Comparison of ENCODE assay signal across 9 mouse cellular contexts in the genomic region with DNA sequence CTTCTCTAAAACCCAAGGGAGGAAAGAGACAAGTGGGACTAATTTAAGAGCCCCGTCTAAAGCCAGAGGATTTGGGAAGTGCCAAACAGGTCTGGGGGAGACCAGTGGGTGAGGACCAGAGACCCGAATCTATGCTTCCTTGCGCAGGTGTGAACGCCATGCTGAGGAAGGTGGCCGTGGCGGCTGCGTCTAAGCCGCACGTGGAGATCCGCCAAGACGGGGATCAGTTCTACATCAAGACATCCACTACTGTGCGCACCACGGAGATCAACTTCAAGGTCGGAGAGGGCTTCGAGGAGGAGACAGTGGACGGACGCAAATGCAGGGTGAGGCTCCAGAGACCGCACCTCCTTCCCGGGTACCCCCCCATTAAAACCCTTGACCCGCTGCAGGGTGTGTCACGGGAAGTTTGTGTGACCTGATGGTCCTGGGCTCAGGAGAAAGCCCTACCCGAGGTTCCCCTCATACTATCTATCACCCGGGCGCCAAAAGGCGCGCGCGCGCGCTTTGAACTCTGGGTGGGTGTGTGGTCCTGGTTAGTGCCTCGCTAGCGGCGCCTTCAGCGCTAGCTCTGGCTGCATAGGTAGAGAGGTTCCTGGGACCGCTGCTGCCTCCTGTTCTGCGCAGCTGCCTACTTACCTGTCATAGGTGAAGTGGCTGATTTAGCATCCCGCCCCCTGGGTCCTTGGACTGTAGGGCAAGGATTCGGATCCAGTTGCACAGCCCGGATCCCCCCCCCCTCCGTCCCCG. TPM values are rescaled to one million over a fixed set of nuclear protein-coding genes. Genes with fewer than 3 reads are reported as not detected.
A peak's percentile ranks its signal among the peaks of the same experiment; 100 is the strongest.
DNase-seq lines count a peak whose midpoint lies in the region; ATAC-seq and TF ChIP-seq lines count a peak whose summit lies in the region.
"Had no signal": no experiment of that assay in that cellular context is flagged by ENCODE, and none has a peak within 500 bp of the region (broad histone marks: within the 10 kb centered on the region; RNA-seq: fewer than 3 reads in every experiment).

No protein-coding gene starts in this region.

- peaks cover 34% of the 10 kb centered on the region for H3K4me1 ChIP-seq in kidney, embryonic 16.5 days (ENCODE audit: insufficient read depth, low read length)
- peaks cover 6% of the 10 kb centered on the region for H3K4me1 ChIP-seq in embryonic facial prominence, embryonic 11.5 days (ENCODE audit: control insufficient read depth, insufficient read depth, low read length)
- H3K4me1 ChIP-seq in intestine, postnatal 0 days (replicated peaks; ENCODE audit: control insufficient read depth, insufficient read depth, low read length): no peaks in the 10 kb centered on the region
- H3K4me1 ChIP-seq in olfactory bulb, adult 2 months (ENCODE audit: control insufficient read depth, insufficient read depth, low read length): peaks cover 20% of the 10 kb centered on the region

- no peak for TF ChIP-seq CTCF in intestine, postnatal 0 days (IDR thresholded peaks at IDR 0.05; ENCODE audit: low read depth)
- TF ChIP-seq CTCF in olfactory bulb, adult 2 months (IDR thresholded peaks at IDR 0.05; ENCODE audit: insufficient read depth, low read depth, low read length): no peak

- H3K9me3 ChIP-seq in kidney, embryonic 16.5 days (ENCODE audit: low read length): no peaks in the 10 kb centered on the region
- no peaks in the 10 kb centered on the region for H3K9me3 ChIP-seq in embryonic facial prominence, embryonic 11.5 days (replicated peaks; ENCODE audit: control insufficient read depth, low read length)
- no peaks in the 10 kb centered on the region for H3K9me3 ChIP-seq in intestine, postnatal 0 days (ENCODE audit: control insufficient read depth)
- H3K9me3 ChIP-seq: megakaryocyte, embryonic 14.5 days had no signal

- no peak overlapping the region for H3K27ac ChIP-seq in kidney, embryonic 16.5 days (ENCODE audit: low read length)
- no peak overlapping the region; the same call in 1 of the 2 replicates for H3K27ac ChIP-seq in embryonic facial prominence, embryonic 11.5 days (replicated peaks; ENCODE audit: low read depth, low read length)
- H3K27ac ChIP-seq in intestine, postnatal 0 days (ENCODE audit: low read depth, low read length): no peak overlapping the region
- H3K27ac ChIP-seq in olfactory bulb, adult 2 months (ENCODE audit: insufficient read depth, low read depth, low read length): no peak overlapping the region

- H3K9ac ChIP-seq in kidney, embryonic 16.5 days (replicated peaks; ENCODE audit: low read length): no peak overlapping the region; the same call in 1 of the 2 replicates
- H3K9ac ChIP-seq in embryonic facial prominence, embryonic 11.5 days (replicated peaks; ENCODE audit: low read length): peak overlapping the region; percentile 61
- H3K9ac ChIP-seq in intestine, postnatal 0 days (ENCODE audit: low read depth, low read length): no peak overlapping the region

- H3K36me3 ChIP-seq in kidney, embryonic 16.5 days (ENCODE audit: insufficient read depth, low read length): no peaks in the 10 kb centered on the region
- H3K36me3 ChIP-seq in embryonic facial prominence, embryonic 11.5 days (replicated peaks; ENCODE audit: control insufficient read depth, insufficient read depth, low read depth, low read length): no peaks in the 10 kb centered on the region
- H3K36me3 ChIP-seq in intestine, postnatal 0 days (ENCODE audit: control insufficient read depth, insufficient read depth): no peaks in the 10 kb centered on the region

- DNase-seq in kidney, postnatal 14 days: no peak
- peak; percentile 68 for DNase-seq in embryonic facial prominence, embryonic 11.5 days (ENCODE audit: low spot score)
- DNase-seq in urinary bladder, postnatal 25 days (ENCODE audit: low spot score): no peak
- no peak for DNase-seq in gastrocnemius, adult 8-10 months (ENCODE audit: low spot score in 2 of 2)
- no peak for DNase-seq in adrenal gland, postnatal 25 days

- peak overlapping the region; percentile 47 for H3K4me3 ChIP-seq in kidney, embryonic 16.5 days (ENCODE audit: low read length)
- H3K4me3 ChIP-seq in embryonic facial prominence, embryonic 11.5 days (ENCODE audit: low read depth, low read length): peak overlapping the region; percentile 46
- peak overlapping the region; percentile 29 for H3K4me3 ChIP-seq in intestine, postnatal 0 days (ENCODE audit: low read depth, low read length)
- peak overlapping the region; percentile 36 for H3K4me3 ChIP-seq in olfactory bulb, adult 2 months (ENCODE audit: insufficient read depth, low read depth, low read length)

- WGBS in kidney, embryonic 16.5 days: under 1% methylated on average over 41 of the region's 41 CpGs
- under 1% methylated on average over 41 of the region's 41 CpGs for WGBS in embryonic facial prominence, embryonic 11.5 days
- 1% methylated on average over 40 of the region's 41 CpGs for WGBS in intestine, postnatal 0 days
- under 1% methylated on average over 41 of the region's 41 CpGs for WGBS in olfactory bulb, adult 2 months

- ATAC-seq in kidney, embryonic 16.5 days (ENCODE audit: low FRiP score, low TSS enrichment): peak; percentile 18; the same call in 1 of the 2 replicates
- ATAC-seq in embryonic facial prominence, embryonic 11.5 days (replicated peaks; ENCODE audit: insufficient number of reproducible peaks, low FRiP score, low TSS enrichment, low read depth): peak; percentile 31; the same call in 1 of the 2 replicates
- ATAC-seq in intestine, postnatal 0 days: 0 out of 2 replicates have a peak, but pooled peaks have one; percentile 31

- TF ChIP-seq POLR2A in olfactory bulb, adult 2 months (IDR thresholded peaks at IDR 0.05; ENCODE audit: insufficient read depth, low read depth, low read length): no peak

- peak overlapping the region; percentile 62 for H3K4me2 ChIP-seq in kidney, embryonic 16.5 days (replicated peaks; ENCODE audit: low read depth, low read length)
- H3K4me2 ChIP-seq in embryonic facial prominence, embryonic 11.5 days (ENCODE audit: low read depth, low read length): peak overlapping the region; percentile 80
- H3K4me2 ChIP-seq in intestine, postnatal 0 days (replicated peaks; ENCODE audit: low read depth): peak overlapping the region; percentile 60

- peaks cover 38% of the 10 kb centered on the region for H3K27me3 ChIP-seq in kidney, embryonic 16.5 days (ENCODE audit: insufficient read depth, low read length)
- no peaks in the 10 kb centered on the region; the same call in 1 of the 2 replicates for H3K27me3 ChIP-seq in embryonic facial prominence, embryonic 11.5 days (ENCODE audit: control insufficient read depth, insufficient read depth, low read length)
- peaks cover 55% of the 10 kb centered on the region for H3K27me3 ChIP-seq in intestine, postnatal 0 days (replicated peaks; ENCODE audit: control insufficient read depth, insufficient read depth, low read length)

RNA-seq across cellular contexts. Expression of gene Crabp1, which starts 1.0 kb away (rescaled TPM):
- 53.8 and 62.5 TPM in 2 replicates for polyA plus RNA-seq in kidney, embryonic 16.5 days (2015; fragmentation: Nextera tagmentation; extraction: Ambion mirVana)
- 962 and 1,036 TPM in 2 replicates for polyA plus RNA-seq in embryonic facial prominence, embryonic 11.5 days (2014; fragmentation: Nextera tagmentation; extraction: Ambion mirVana)
- polyA plus RNA-seq in intestine, postnatal 0 days (2015; fragmentation: Nextera tagmentation; extraction: Ambion mirVana): 3.2 and 3.5 TPM in 2 replicates
- not detected in 2 replicates for polyA plus RNA-seq in olfactory bulb, adult 2 months (2012; ENCODE audit: insufficient read depth, insufficient read length, low replicate concordance, missing spikeins)
- 1 to 10 TPM in 1 of 4 experiments, under 1 TPM in 2, not detected in 1; 0.41 to 2.0 (median 0.88) TPM for total RNA-seq in gastrocnemius, adult 8-10 months (2022)
- 8.4 and 9.5 TPM in 2 replicates for total RNA-seq in adrenal gland, postnatal 25 days (2021)

RNA-seq across cellular contexts. Expression of gene Wdr61, which starts 31.2 kb away (rescaled TPM):
- polyA plus RNA-seq in kidney, embryonic 16.5 days (2015; fragmentation: Nextera tagmentation; extraction: Ambion mirVana): 149 and 153 TPM in 2 replicates
- 196 and 206 TPM in 2 replicates for polyA plus RNA-seq in embryonic facial prominence, embryonic 11.5 days (2014; fragmentation: Nextera tagmentation; extraction: Ambion mirVana)
- 108 and 111 TPM in 2 replicates for polyA plus RNA-seq in intestine, postnatal 0 days (2015; fragmentation: Nextera tagmentation; extraction: Ambion mirVana)
- not detected in 2 replicates for polyA plus RNA-seq in olfactory bulb, adult 2 months (2012; ENCODE audit: insufficient read depth, insufficient read length, low replicate concordance, missing spikeins)
- total RNA-seq in gastrocnemius, adult 8-10 months (2022): 10 to 100 TPM; 15.5 to 20.2 (median 17.1) TPM
- total RNA-seq in adrenal gland, postnatal 25 days (2021): 63.7 and 72.0 TPM in 2 replicates

Comparison
In these comparisons a context has a peak if more than half of its experiments do, and no peak if none do; other contexts are left out.
1. RNA of gene Wdr61, which starts 31.2 kb away (polyA plus RNA-seq): 196 to 206 TPM in embryonic facial prominence, embryonic 11.5 days, 149 to 153 TPM in kidney, embryonic 16.5 days and 108 to 111 TPM in intestine, postnatal 0 days; not detected in olfactory bulb, adult 2 months; every median in the first group is over 100 times any median in the second.
2. Peak in every context shown above with its lines, with median percentiles within 50 percentile points of each other: ATAC-seq, H3K4me2 ChIP-seq and H3K4me3 ChIP-seq.